Mouse (Mus musculus) left cerebral cortex, postnatal 14 days (tissue): ENCODE results near the gene Gpr174. TPM values are rescaled to one million over a fixed set of nuclear protein-coding genes. Genes with fewer than 3 reads are reported as not detected.
"Not testable (repeated sequence)": the region's sequence is repeated elsewhere in the genome, so short reads cannot be mapped to it uniquely, and the experiment has no call there.

Experiments used
- DNase-seq, 2 experiments: peaks; one replicate each; pipeline ENCODE4 v3.0.0; 2021 to 2022; ENCODE audit warnings: low spot score in 2 of 2, mixed read lengths in 1 of 2
- intact Hi-C: fragments of 180-260 bp; cut with DNase I; formaldehyde crosslinking; loops from one replicate; pipeline ENCODE4 v1.15.1; 2025
- long read RNA-seq, 2 experiments: library from polyadenylated mRNA; stranded (forward); transcript quantifications; one replicate each; pipeline ENCODE4 v2.0.0; 2021
- total RNA-seq, 2 experiments: library from RNA; stranded (reverse); gene quantifications; 2 replicates each; pipeline ENCODE4 v1.2.3; 2021

Gpr174 gene
- total RNA-seq: not detected
- long read RNA-seq, experiment 1: 0 reads
- long read RNA-seq, experiment 2: 0 reads

GRCm38 (mm10) chrX:107255486-107256227, at the start of gene Gpr174:
Gene Gpr174 (plus strand): TSS chrX:107255878.
- intact Hi-C loops: no loop called here
- DNase-seq: no peak

- intact Hi-C loops: no loop called here
- no peak for DNase-seq
These were observed 38.0 kb upstream of the Gpr174 start for GRCm38 (mm10) chrX:107217577-107218090.

GRCm38 (mm10) chrX:107224846-107225245, 30.8 kb upstream of the Gpr174 start:
- DNase-seq: no peak
- intact Hi-C loops: no loop called here

- no peak for DNase-seq
- intact Hi-C loops: no loop called here
These were observed 24.5 kb upstream of the Gpr174 start for GRCm38 (mm10) chrX:107231214-107231613.

- intact Hi-C loops: no loop called here
- no peak for DNase-seq
These were observed 21.0 kb upstream of the Gpr174 start for GRCm38 (mm10) chrX:107234655-107235054.

GRCm38 (mm10) chrX:107236461-107236860, 19.2 kb upstream of the Gpr174 start:
- no peak for DNase-seq
- intact Hi-C loops: no loop called here

GRCm38 (mm10) chrX:107250390-107250789, 5.3 kb upstream of the Gpr174 start:
- intact Hi-C loops: no loop called here
- no peak for DNase-seq

- no peak for DNase-seq
- intact Hi-C loops: no loop called here
These were observed 8.9 kb downstream of the Gpr174 start for GRCm38 (mm10) chrX:107264619-107265018.

GRCm38 (mm10) chrX:107277606-107278005, 21.9 kb downstream of the Gpr174 start:
- DNase-seq: no peak
- intact Hi-C loops: no loop called here

- intact Hi-C loops: no loop called here
- no peak for DNase-seq
These were observed 28.5 kb downstream of the Gpr174 start for GRCm38 (mm10) chrX:107284211-107284610.

- intact Hi-C loops, DNase-seq: not testable (repeated sequence)
These were observed 42.2 kb downstream of the Gpr174 start for GRCm38 (mm10) chrX:107297861-107298260.

GRCm38 (mm10) chrX:107298761-107299160, 43.1 kb downstream of the Gpr174 start:
- DNase-seq: no peak
- intact Hi-C loops: no loop called here

GRCm38 (mm10) chrX:107306492-107306891, 50.8 kb downstream of the Gpr174 start:
- DNase-seq: peak; percentile 1
- intact Hi-C loops: no loop called here

- intact Hi-C loops: no loop called here
- DNase-seq: no peak
These were observed 56.9 kb downstream of the Gpr174 start for GRCm38 (mm10) chrX:107312533-107312932.

GRCm38 (mm10) chrX:107325697-107326381, 70.2 kb downstream of the Gpr174 start:
- DNase-seq: no peak
- intact Hi-C loops: no loop called here

GRCm38 (mm10) chrX:107329849-107330248, 74.2 kb downstream of the Gpr174 start:
- intact Hi-C loops: no loop called here
- peak in 1 of 2 experiments; percentile 2 for DNase-seq

GRCm38 (mm10) chrX:107336609-107337008, 80.9 kb downstream of the Gpr174 start:
- intact Hi-C loops: no loop called here
- DNase-seq: no peak

GRCm38 (mm10) chrX:107341980-107342379, 86.3 kb downstream of the Gpr174 start:
- intact Hi-C loops: no loop called here
- no peak for DNase-seq
